Mouse (Mus musculus): ENCODE data around the gene Lemd1.
"Not testable (repeated sequence)": the region's sequence is repeated elsewhere in the genome, so short reads cannot be mapped to it uniquely, and the experiment has no call there.

Lemd1 gene

DNA sequence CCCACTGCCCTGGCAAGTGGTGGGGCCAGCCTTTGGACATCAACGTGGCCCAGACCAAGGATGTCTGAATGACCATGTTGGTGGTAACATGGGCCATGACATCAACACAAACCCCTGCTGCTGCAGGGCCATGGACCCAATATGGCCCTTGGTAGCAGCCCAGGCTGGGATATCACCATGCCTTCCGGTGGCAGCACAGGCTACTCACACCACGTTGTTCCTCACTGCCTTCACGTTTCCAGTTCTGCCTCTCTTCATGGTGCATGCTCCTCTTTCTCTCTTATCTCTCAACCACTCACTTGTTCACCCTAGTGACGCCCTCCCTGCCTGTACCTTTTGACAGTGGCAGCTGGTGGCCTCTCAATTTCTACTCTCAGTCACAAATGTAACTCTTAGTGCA is 53.8 kb downstream of the Lemd1 start:
- DNase-seq (ENCODE audit: low spot score in 2 of 2) = no peak

DNA sequence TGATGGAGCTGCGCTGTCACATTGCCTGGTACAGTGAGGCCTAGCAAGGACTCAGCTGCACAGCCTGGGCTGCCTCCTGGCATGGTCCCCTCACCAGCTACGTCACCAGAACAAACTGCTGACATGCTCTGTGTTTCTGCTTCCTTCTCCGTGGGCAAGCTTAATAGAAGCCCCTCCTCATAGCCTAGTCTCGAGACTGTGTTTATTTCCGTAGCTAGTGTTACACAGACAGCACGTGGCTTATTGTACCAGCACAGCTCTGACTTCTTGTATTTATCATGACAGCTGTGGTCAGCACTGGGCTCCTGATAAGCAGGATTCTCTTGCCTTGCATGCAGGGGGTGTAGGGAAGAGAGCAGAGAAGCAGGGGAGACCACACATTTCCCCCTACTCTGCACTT is 54.9 kb downstream of the Lemd1 start:
- no peak for DNase-seq (ENCODE audit: low spot score in 2 of 2)

DNA sequence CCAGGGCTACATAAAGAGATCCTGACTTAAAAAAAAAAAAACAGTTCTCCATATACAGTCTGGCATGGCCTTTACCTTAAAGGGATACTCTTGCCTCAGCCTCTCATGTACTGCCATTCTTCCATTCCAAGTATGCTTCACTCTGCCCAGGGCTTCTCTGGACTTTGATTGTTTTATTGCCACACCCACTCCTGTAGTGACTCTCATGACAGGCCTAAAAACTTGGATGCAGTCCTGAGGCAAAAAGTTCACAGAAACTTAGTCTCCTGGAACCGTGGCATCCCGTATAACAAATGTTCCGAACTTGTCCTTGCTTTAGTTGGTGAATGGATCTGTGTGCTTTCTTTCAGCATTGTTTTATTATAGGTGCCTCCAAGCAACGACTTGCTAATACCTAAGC is 55.4 kb downstream of the Lemd1 start:
- DNase-seq (ENCODE audit: low spot score in 2 of 2) = no peak

DNA sequence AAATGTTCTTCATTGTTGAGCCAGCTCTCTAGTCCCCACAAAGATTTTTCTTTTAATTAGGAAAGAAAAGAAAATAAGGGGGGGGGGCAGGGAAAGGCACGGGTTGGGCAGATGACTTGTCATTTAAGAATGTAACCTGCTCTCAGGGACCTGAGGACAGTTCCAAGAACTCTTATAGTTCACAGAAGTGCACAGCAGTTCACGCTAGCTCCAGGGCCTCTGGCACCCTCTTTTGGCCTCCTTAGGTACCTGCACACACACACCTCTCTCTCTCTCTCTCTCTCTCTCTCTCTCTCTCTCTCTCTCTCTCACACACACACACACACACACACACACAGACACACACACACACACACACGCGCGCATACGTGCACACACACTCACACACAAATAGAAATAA is 63.2 kb downstream of the Lemd1 start:
- DNase-seq (ENCODE audit: low spot score in 2 of 2) = no peak

GRCm38 (mm10) chr1:132260331-132260730 is 69.1 kb downstream of the Lemd1 start:
- no peak for DNase-seq (ENCODE audit: low spot score in 2 of 2)

GRCm38 (mm10) chr1:132261058-132261457 is 69.8 kb downstream of the Lemd1 start:
- no peak for DNase-seq (ENCODE audit: low spot score in 2 of 2)

- DNase-seq (ENCODE audit: low spot score in 2 of 2) = no peak
Observed at GRCm38 (mm10) chr1:132263618-132264017, 72.4 kb downstream of the Lemd1 start.

- DNase-seq (ENCODE audit: low spot score in 2 of 2) = no peak
Observed at GRCm38 (mm10) chr1:132264577-132264976, 73.3 kb downstream of the Lemd1 start.

DNA sequence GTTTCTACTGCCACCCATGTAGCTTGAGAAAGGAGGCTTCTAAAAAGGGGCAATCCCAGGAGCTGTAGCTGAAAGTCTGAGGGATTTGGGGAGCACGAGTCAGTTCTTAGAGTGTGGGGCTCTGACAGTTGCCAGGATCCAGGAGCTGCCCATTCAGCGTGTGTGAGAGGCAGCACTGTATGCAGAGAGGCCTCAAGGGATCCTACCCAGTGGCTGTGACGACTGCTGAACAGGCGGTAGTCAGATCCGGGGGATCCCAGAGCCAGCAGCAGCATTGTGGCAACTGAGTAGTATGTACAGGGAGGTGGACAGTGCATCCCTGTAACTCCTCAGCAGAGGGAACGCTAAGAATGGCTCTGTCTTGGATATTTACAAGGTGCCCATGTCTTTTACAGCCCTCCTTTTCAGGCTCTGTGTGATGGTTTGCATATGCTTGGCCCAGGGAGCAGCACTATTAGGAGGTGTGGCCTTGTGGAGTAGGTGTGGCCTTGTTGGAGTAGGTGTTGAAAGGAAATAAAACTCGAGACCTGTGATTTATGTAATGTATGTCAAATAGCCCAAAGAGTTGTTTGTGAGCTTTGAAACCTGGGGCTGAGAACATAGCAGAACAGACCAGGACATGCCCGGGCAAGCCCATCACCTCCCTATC is 74.1 kb downstream of the Lemd1 start:
- DNase-seq (ENCODE audit: low spot score in 2 of 2) = no peak

- DNase-seq (ENCODE audit: low spot score in 2 of 2) = no peak
Observed at GRCm38 (mm10) chr1:132265936-132266335, 74.7 kb downstream of the Lemd1 start.

DNA sequence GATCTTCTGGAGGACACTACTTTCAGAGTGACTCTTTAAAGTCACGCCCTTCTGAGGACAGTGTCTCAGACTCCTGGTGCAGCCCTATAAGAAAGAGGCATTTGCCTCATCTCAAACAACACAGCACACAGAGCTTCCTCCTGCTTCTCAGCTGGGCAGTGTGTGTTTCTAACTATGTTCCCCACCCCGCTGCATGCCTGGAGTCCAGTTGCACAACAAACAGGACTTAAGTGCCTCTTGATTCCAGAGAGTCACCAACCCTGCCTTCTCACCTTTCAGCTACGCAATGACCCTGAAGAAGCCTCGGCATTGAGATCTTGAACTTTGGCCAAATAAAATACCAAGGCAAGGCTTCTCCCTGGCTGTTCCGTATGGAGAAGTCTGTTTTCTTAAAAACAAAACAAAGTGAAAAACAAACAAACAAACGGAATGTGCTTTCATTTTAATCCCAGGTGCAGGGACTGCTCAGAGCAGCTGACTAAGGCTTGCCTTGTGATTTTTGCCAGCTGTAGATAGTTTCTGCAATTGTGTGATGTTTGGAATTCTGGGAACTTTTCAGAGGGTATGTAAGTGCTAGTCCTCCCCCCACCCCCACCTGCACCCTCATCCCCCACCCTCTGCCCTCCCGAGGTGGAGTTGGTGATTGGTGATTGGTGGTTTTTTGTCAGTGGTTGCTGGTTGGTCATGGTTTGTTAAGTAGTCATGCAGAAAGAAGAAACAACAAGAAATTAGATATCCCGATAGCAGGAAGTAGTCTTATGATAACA is 75.7 kb downstream of the Lemd1 start:
- no peak for DNase-seq (ENCODE audit: low spot score in 2 of 2)

DNA sequence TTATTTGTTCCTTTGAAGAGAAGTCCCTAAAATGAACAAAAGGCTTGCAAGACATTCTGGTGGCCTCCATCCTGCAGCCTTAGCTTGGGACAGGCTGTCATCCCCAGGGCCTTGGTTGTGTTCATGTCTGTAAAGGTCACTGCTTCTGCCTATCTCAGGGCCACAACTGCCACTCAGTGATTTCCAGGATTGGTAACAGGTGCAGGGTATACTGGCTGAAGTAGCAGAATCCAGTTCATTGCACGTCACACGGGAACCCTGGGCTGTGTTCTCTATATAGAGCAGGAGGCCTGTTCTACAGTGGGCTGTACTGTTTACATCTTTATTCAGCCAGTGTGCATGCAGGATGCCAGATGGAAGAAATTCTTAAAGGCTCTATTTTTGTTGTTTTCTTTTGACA is 76.7 kb downstream of the Lemd1 start:
- DNase-seq (ENCODE audit: low spot score in 2 of 2) = no peak

GRCm38 (mm10) chr1:132268418-132269060 is 77.3 kb downstream of the Lemd1 start:
- DNase-seq (ENCODE audit: low spot score in 2 of 2) = no peak

- no peak for DNase-seq (ENCODE audit: low spot score in 2 of 2)
Observed at GRCm38 (mm10) chr1:132271237-132271636, 80.0 kb downstream of the Lemd1 start.

- no peak for DNase-seq (ENCODE audit: low spot score in 2 of 2)
Observed at GRCm38 (mm10) chr1:132276694-132277093, 85.5 kb downstream of the Lemd1 start.

GRCm38 (mm10) chr1:132277124-132277523 is 85.9 kb downstream of the Lemd1 start:
- DNase-seq (ENCODE audit: low spot score in 2 of 2) = no peak

GRCm38 (mm10) chr1:132280636-132281035 is 89.4 kb downstream of the Lemd1 start:
- not testable (repeated sequence) for DNase-seq (ENCODE audit: low spot score in 2 of 2)

- no peak for DNase-seq (ENCODE audit: low spot score in 2 of 2)
Observed at GRCm38 (mm10) chr1:132281523-132282176, 90.4 kb downstream of the Lemd1 start.

GRCm38 (mm10) chr1:132282177-132282536 is 90.9 kb downstream of the Lemd1 start:
- DNase-seq (ENCODE audit: low spot score in 2 of 2) = no peak

DNA sequence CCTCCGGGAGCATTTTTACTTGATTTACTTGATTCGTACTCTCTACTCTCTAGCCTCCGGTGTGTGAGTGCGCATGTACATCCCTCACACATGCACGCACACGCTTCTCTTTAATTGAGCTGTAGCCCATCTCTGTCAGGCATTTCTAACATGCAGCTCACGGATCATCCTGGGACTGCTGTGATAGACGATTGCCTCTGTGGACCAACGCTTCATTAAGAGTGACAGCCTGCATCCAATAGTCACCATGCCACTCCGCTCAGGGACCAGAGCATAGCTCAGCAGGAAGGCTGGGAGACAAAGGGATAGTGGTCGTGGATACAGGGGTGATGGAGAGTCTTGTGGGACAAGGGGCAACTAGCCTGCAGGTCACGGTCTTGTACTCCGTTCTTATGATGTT is 91.8 kb downstream of the Lemd1 start:
- DNase-seq (ENCODE audit: low spot score in 2 of 2) = no peak

- DNase-seq (ENCODE audit: low spot score in 2 of 2) = no peak
Observed at GRCm38 (mm10) chr1:132286735-132287134, 95.5 kb downstream of the Lemd1 start.

DNA sequence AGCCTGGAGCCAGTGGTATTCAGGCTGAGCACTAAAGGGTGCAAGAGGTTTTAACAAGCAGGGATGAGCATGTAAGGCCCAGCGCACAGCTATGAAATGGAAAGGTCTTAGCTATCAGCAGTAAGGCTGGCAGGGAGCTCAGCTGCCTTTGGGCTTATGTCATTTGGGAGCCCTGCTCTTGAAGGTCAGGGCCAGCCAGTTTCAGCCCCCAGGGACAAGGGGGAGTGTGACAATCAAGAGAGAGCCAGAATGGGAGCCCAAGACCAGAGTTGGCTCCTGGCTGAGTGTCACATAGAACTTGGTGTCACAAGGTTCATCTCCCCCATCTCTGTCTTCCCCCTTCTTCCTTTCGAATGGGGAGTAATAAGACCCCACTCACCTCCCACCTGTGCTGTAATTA is 96.2 kb downstream of the Lemd1 start:
- no peak for DNase-seq (ENCODE audit: low spot score in 2 of 2)

All from frontal cortex, postnatal 25 days (tissue).